Mouse (Mus musculus) liver, embryonic 11.5 days (tissue): ENCODE results near the gene Wfdc3. TPM values are rescaled to one million over a fixed set of nuclear protein-coding genes. Genes with fewer than 3 reads are reported as not detected.
"Not testable (repeated sequence)": the region's sequence is repeated elsewhere in the genome, so short reads cannot be mapped to it uniquely, and the experiment has no call there.

Source experiments
- ATAC-seq: fragments of 200-750 bp; cut with Nextera tagmentation; replicated peaks from 2 replicates; pipeline ENCODE4 v1.8.0; 2017; ENCODE audit warnings: moderate number of reproducible peaks, mild to moderate bottlenecking, moderate TSS enrichment, moderate library complexity; ENCODE audit not compliant: low FRiP score
- DNase-seq: peaks from one replicate; pipeline ENCODE4 v3.0.0-alpha.2; 2017; ENCODE audit warnings: low spot score
- H3K27ac ChIP-seq: fragments of 300-500 bp; sonication (generic); 2 replicates; pipeline ENCODE4 v1.5.1; 2014; ENCODE audit warnings: mild to moderate bottlenecking, low read depth, low read length, control low read depth
- H3K27me3 ChIP-seq: fragments of 300-500 bp; sonication (generic); replicated peaks from 2 replicates; pipeline ENCODE4 v1.6.1; 2014; ENCODE audit warnings: low read length, mixed read lengths; ENCODE audit not compliant: control insufficient read depth, insufficient read depth
- H3K36me3 ChIP-seq: fragments of 300-500 bp; sonication (generic); 2 replicates; pipeline ENCODE4 v1.6.1; 2014; ENCODE audit warnings: mild to moderate bottlenecking, low read length, moderate library complexity, mixed read lengths; ENCODE audit not compliant: control insufficient read depth, insufficient read depth
- H3K4me1 ChIP-seq: fragments of 300-500 bp; sonication (generic); replicated peaks from 2 replicates; pipeline ENCODE4 v1.6.1; 2014; ENCODE audit warnings: low read length, mixed read lengths; ENCODE audit not compliant: control insufficient read depth, insufficient read depth
- H3K4me2 ChIP-seq: fragments of 300-500 bp; sonication (generic); 2 replicates; pipeline ENCODE4 v1.6.1; 2014; ENCODE audit warnings: mild to moderate bottlenecking, control low read depth, moderate library complexity
- H3K4me3 ChIP-seq: fragments of 300-500 bp; sonication (generic); 2 replicates; pipeline ENCODE4 v1.5.1; 2014; ENCODE audit warnings: low read depth, low read length, control low read depth
- H3K9ac ChIP-seq: fragments of 300-500 bp; sonication (generic); 2 replicates; pipeline ENCODE4 v1.6.1; 2014; ENCODE audit warnings: low read depth, low read length, control low read depth
- H3K9me3 ChIP-seq: fragments of 300-500 bp; sonication (generic); 2 replicates; pipeline ENCODE4 v1.6.1; 2016; ENCODE audit warnings: low read length, inconsistent platforms, mixed read lengths; ENCODE audit not compliant: control insufficient read depth
- WGBS: fragments of 180-500 bp; shearing (Covaris S2); extraction: QIAGEN DNeasy Blood & Tissue Kit; methylation state at CpG from one replicate; pipeline ENCODE4 v1.1.7; 2014; 5-methylcytosine and 5-hydroxymethylcytosine counted together
- polyA plus RNA-seq: library from polyadenylated mRNA; unstranded; fragments of >200 nt; fragmentation: Nextera tagmentation; extraction: Ambion mirVana; gene quantifications from 2 replicates; pipeline ENCODE4 v1.2.1, GENCODE M21; 2014

The Wfdc3 gene
- polyA plus RNA-seq, 1 experiment from 2014 or later: 0.38 TPM

DNA sequence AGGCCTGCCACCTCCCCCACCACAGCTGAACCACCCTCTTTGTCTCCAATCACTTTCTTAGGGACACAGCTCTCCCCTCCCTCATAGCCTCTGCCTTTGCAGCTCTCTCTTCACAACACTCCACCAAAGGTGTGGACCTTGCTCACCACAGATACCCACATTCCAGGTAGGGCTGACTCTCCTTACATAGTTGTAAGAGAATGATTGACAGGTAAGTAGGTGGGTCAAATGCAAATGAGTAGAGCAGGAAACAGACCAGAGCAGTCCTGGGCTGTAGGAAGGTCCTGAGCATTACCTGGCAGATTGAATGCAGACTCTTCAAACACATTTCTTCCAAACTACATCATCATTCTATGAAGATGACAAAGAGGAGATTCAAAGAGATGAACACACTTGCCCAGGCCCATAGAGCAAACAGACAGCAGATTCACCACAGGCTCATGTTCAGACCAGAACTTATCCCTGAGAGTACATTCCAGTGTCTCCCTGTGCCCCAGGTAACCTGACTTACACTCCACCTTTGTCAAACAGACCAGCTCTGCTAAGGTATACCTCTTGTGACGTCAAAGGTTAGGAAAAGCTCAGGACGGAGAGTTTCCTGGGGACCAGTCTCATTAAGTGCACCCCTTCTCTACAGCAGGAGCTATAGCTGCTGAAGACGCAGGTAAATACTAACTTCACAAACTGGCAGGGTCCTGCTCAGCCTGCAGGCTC lies 8.2 kb downstream of the Wfdc3 start:
- no peaks in the 10 kb centered on the region for H3K9me3 ChIP-seq
- ATAC-seq (no peak), DNase-seq (no peak)
- no peaks in the 10 kb centered on the region for H3K36me3 ChIP-seq
- no peak overlapping the region for H3K4me3 ChIP-seq
- H3K4me2 ChIP-seq: no peak overlapping the region
- H3K27ac ChIP-seq: no peak overlapping the region
- 62% methylated on average over 3 of the region's 3 CpGs for WGBS
- no peaks in the 10 kb centered on the region for H3K4me1 ChIP-seq
- no peak overlapping the region for H3K9ac ChIP-seq
- no peaks in the 10 kb centered on the region for H3K27me3 ChIP-seq

DNA sequence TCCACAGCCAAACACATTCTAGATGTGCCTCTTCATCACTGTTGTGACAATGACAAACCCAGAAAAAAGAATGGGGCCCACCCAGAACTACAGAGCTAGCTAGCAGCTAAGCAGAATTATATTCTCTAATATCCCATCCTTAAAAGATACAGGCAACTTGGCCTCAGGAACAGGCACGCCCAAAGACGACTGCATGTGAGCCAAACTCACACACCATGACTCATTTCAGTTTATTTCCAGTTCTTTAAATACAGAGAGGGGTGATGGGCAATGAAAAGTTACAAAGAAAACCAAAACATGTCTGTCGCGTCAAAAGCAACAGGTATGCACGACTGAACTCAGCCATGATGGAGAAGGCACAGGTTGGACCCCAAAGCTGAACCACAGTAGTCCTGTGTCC lies 10.3 kb downstream of the Wfdc3 start:
- Histone ChIP-seq H3K4me1 (no peaks in the 10 kb centered on the region), H3K27ac (no peak overlapping the region), H3K27me3 (no peaks in the 10 kb centered on the region), H3K9ac (no peak overlapping the region), H3K4me3 (no peak overlapping the region), H3K36me3 (no peaks in the 10 kb centered on the region), H3K4me2 (no peak overlapping the region), H3K9me3 (no peaks in the 10 kb centered on the region)
- no peak for DNase-seq
- 84% methylated on average over 5 of the region's 5 CpGs for WGBS
- no peak for ATAC-seq

DNA sequence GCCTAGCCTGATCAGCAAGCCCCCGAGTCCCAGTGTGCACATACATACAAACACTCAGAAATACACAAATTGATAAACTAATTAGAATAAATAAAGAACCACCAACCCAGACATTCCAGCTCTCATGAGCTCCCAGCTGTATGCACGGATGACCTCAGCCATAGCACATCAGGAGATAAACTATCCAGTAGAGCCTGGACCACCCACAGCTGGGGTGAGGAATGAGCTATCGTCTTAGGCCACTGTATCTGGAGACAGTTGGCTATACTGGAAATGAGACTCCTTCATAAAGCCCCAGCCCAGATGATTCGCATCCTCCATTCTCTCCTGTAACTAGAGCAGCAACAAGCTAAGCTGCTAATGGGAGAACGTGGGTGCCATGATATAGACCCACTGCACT lies 10.9 kb downstream of the Wfdc3 start:
- Histone ChIP-seq H3K27ac (no peak overlapping the region), H3K36me3 (no peaks in the 10 kb centered on the region), H3K4me1 (no peaks in the 10 kb centered on the region), H3K27me3 (no peaks in the 10 kb centered on the region), H3K4me3 (no peak overlapping the region), H3K9me3 (no peaks in the 10 kb centered on the region), H3K4me2 (no peak overlapping the region), H3K9ac (no peak overlapping the region)
- ATAC-seq (no peak), DNase-seq (no peak)
- 70% methylated on average over 5 of the region's 5 CpGs for WGBS

DNA sequence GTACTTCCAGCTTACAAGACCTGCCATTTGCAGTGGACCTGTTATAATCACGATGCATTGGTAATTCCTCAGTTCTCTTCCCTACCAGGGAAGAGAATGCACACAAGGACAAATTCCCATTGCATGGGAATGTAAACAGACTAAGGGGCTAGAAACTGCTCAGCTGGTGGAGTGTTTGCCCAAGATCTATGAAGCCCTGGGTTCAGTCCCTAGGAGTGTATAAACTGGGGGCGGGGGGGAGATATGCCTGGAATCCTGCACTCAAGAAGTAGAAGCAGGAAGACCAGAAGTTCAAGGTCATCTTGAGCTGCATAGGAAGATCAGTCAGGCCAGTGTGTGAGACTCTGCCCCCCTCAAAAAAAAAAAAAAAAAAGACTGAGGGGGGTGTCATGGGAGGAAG lies 12.5 kb downstream of the Wfdc3 start:
- WGBS: 76% methylated on average over 2 of the region's 2 CpGs
- Histone ChIP-seq H3K27me3 (no peaks in the 10 kb centered on the region), H3K27ac (no peak overlapping the region), H3K36me3 (no peaks in the 10 kb centered on the region), H3K4me1 (no peaks in the 10 kb centered on the region), H3K4me3 (no peak overlapping the region), H3K4me2 (no peak overlapping the region), H3K9me3 (no peaks in the 10 kb centered on the region), H3K9ac (no peak overlapping the region)
- ATAC-seq: no peak
- DNase-seq: no peak

DNA sequence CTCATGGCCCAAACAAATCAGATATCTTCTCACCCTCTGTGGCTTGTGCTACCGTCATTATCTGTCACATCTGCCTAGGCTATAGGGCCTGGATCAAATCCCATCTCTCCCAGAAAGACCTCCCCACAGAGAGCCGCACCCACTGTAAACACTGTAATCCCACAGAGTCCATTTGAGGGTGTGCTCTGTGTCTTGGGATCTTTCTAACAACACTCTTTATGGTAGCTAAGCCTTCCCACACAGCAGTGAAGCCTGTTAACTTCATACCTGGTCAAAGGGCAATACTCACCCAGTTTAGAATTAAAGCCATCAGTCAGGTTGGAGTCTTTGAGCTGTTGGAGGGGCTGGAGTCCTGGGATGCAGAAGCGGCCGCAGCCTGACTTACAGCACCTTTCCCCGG lies 14.0 kb downstream of the Wfdc3 start:
- no peaks in the 10 kb centered on the region for H3K9me3 ChIP-seq
- no peaks in the 10 kb centered on the region for H3K27me3 ChIP-seq
- no peak overlapping the region for H3K4me3 ChIP-seq
- no peaks in the 10 kb centered on the region for H3K36me3 ChIP-seq
- DNase-seq: no peak
- WGBS: 69% methylated on average over 5 of the region's 5 CpGs
- no peak for ATAC-seq
- no peak overlapping the region for H3K4me2 ChIP-seq
- H3K9ac ChIP-seq: no peak overlapping the region
- no peaks in the 10 kb centered on the region for H3K4me1 ChIP-seq
- H3K27ac ChIP-seq: no peak overlapping the region

DNA sequence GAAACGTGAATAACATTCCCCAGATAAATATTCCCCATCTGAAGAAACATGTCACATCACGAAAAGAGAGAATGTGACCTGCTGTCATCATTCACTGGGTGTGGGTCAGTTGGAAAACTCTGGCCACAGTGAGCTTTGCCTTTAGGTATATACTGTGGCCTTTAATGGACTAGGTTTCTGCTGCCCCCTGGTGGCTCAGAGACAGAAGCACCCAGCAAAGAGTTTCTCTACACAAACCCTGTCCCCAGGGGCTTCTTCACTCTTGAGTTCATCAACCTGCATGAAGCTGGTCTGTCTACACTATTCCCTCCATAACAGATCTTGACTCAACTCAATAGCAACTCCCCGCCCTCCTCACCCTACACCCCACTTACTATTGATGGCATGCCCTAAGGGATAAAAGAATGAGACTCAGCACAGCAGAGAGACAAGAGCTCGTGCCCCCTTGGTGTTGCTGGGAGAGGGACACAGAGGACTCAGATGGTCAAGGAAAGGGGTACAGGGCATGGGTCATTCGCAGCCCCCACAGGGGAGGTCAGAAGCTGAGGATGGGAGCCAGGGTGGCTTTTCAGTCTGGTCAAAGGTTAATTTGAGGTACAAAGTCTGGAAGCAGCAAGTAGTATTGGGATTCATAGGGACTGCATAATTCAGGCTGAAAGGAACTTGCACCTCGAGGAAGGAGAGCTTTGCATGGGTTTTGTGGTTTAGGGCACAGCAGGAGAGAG lies 19.7 kb downstream of the Wfdc3 start:
- H3K4me2 ChIP-seq: no peak overlapping the region
- H3K4me1 ChIP-seq: no peaks in the 10 kb centered on the region
- H3K27ac ChIP-seq: no peak overlapping the region
- DNase-seq (peak; percentile 47), ATAC-seq (no peak)
- no peak overlapping the region for H3K4me3 ChIP-seq
- no peaks in the 10 kb centered on the region for H3K36me3 ChIP-seq
- H3K9me3 ChIP-seq: no peaks in the 10 kb centered on the region
- no peak overlapping the region for H3K9ac ChIP-seq
- WGBS: 20% methylated on average over 6 of the region's 6 CpGs
- no peaks in the 10 kb centered on the region for H3K27me3 ChIP-seq

DNA sequence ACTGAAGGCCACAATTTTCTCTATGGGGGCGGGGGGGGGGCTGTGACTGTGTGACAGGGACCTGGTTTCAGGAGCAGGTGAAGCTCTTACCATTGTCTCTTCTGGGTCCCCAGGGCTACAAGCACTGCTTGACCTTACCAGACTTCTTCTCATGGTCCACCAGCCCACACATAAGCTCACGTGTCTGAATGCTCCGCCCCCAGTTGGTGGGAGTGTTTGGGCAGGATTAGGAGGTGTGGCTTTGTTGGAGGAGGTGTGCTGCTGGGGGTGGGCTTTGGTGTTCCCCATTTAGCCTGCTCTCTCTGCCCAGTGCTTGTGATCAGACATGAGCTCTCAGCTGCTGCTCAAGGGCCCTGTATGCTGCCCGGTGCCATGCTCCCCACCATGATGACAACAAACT lies 22.5 kb downstream of the Wfdc3 start:
- H3K4me3 ChIP-seq: no peak overlapping the region
- no peak for ATAC-seq
- no peak for DNase-seq
- H3K27me3 ChIP-seq: no peaks in the 10 kb centered on the region
- 59% methylated on average over 4 of the region's 4 CpGs for WGBS
- no peaks in the 10 kb centered on the region for H3K36me3 ChIP-seq
- no peak overlapping the region for H3K9ac ChIP-seq
- H3K27ac ChIP-seq: no peak overlapping the region
- H3K4me2 ChIP-seq: no peak overlapping the region
- H3K9me3 ChIP-seq: no peaks in the 10 kb centered on the region
- no peaks in the 10 kb centered on the region for H3K4me1 ChIP-seq

DNA sequence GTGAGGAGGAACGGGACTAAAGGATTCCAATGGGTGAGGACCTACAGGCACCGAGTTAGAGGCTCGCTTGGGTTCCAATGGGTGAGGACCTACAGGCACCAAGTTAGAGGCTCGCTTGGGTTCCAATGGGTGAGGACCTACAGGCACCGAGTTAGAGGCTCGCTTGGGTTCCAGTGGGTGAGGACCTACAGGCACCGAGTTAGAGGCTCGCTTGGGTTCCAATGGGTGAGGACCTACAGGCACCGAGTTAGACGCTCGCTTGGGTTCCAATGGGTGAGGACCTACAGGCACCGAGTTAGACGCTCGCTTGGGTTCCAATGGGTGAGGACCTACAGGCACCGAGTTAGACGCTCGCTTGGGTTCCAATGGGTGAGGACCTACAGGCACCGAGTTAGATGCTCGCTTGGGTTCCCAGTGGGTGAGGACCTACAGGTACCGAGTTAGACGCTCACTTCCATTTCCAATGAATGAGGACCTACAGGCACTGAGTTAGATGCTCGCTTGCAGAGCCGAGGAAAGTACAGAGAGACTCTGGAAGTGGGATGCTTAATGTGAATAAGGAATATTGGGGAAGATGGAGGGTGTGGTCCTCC lies 29.4 kb downstream of the Wfdc3 start:
- H3K27me3 ChIP-seq, H3K36me3 ChIP-seq, H3K4me1 ChIP-seq, H3K27ac ChIP-seq, ATAC-seq, H3K9ac ChIP-seq, DNase-seq, H3K4me2 ChIP-seq, H3K9me3 ChIP-seq, H3K4me3 ChIP-seq: not testable (repeated sequence)
- WGBS: 89% methylated on average over 21 of the region's 23 CpGs

DNA sequence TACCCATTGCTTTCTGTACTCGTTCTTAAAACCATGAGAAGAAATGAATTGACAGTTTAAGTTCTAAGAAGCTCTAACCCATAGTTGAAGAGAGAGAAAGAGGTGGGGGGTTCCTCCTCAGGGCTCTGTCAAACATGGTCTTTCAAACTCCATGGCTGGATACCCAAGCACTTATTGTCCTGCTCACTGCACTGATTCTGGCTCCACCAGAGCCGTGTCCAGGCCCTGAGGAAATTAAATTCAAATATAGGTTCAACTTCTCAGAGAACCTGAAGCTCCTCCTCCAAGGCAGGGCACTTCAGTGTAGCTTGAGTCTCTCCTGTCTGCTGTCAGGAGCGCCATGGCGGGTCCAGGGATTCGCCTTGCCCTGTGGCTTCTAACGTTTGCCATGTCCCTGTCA lies 30.7 kb downstream of the Wfdc3 start, which contains the start of gene Spint5:
TSS of gene Spint5 (plus strand) at position 301 of the 400 bp plus-strand sequence.
- no peak within 1 kb of the TSS for H3K9ac ChIP-seq
- H3K27me3 ChIP-seq: no peaks in the 10 kb centered on the region
- ATAC-seq (no peak), DNase-seq (no peak)
- H3K4me3 ChIP-seq: no peak within 1 kb of the TSS
- no peak within 1 kb of the TSS for H3K27ac ChIP-seq
- WGBS: 69% methylated on average over 6 of the region's 6 CpGs
- no peaks in the 10 kb centered on the region for H3K4me1 ChIP-seq
- no peak within 1 kb of the TSS for H3K4me2 ChIP-seq
- H3K36me3 ChIP-seq: no peaks in the 10 kb centered on the region
- no peaks in the 10 kb centered on the region for H3K9me3 ChIP-seq
